Mouse (Mus musculus): ENCODE measurements around the gene Rpl36a-ps1. TPM values are rescaled to one million over a fixed set of nuclear protein-coding genes. Genes with fewer than 3 reads are reported as not detected.

The Rpl36a-ps1 gene
- polyA plus RNA-seq, 1 experiment from 2014 or later = 3.6 TPM

DNA sequence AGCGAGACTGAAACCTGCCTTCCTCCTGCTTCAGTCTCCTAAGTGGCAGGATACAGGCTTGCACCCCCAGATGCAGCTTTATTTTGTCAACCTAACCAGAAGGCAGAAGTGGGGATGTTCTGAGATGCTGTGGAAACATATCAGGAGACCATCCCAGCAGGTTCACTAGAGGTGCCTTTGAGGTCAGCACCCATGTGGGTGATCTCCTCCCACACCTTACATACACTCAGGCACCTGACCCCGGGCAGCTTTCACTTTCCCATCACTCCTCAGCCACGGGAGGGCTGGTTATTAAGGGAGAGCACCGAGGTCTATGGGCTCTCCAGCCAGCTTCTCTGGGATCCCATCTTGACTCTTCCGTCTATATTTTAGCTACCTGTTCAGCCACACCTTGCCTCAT is 38.5 kb upstream of the Rpl36a-ps1 start:
- Histone ChIP-seq H3K4me3 (ENCODE audit: low read depth, low read length) (no peak overlapping the region), H3K27me3 (ENCODE audit: control insufficient read depth, insufficient read depth, low read length) (no peaks in the 10 kb centered on the region), H3K9ac (ENCODE audit: low read length) (no peak overlapping the region), H3K4me2 (replicated peaks; ENCODE audit: low read depth) (no peak overlapping the region), H3K4me1 (replicated peaks; ENCODE audit: control insufficient read depth, insufficient read depth) (no peaks in the 10 kb centered on the region), H3K36me3 (ENCODE audit: control insufficient read depth, insufficient read depth, low read length) (no peaks in the 10 kb centered on the region), H3K27ac (replicated peaks) (no peak overlapping the region), H3K9me3 (ENCODE audit: control insufficient read depth, low read length) (no peaks in the 10 kb centered on the region)
- TF ChIP-seq EP300 (optimal IDR thresholded peaks at IDR 0.05) (no peak), CTCF (IDR thresholded peaks at IDR 0.05; ENCODE audit: low read depth) (no peak)
- no peak for ATAC-seq (ENCODE audit: low FRiP score, low TSS enrichment)
- WGBS = 83% methylated on average over 5 of the region's 5 CpGs
- no peak for DNase-seq (ENCODE audit: low spot score)

DNA sequence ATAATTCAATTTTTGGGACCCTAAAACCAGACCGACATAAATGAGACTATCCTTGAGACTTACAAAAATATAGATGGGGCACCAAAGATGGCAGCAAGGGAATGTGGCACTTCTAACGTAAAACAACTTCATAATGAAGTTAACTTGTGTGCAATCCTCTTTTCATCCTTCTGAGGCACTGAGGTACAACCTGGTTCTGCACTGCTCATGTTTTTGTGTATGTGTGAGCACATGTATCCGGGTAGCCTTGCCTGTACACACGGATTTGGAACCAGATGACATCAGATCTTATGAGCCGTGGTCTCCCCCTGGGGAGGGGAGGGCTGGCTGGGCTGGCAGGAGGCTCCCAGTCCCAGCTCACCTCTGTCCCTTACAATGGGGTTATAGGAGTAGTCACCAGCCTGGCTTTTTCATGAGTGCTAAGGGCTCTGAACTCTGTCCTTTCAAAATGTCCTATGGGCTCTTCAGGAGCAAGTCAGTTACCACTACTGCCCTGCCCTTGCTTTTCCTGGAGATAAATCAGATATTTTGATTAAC is 37.3 kb upstream of the Rpl36a-ps1 start:
- no peaks in the 10 kb centered on the region for H3K36me3 ChIP-seq (ENCODE audit: control insufficient read depth, insufficient read depth, low read length)
- H3K9ac ChIP-seq (ENCODE audit: low read length) = no peak overlapping the region
- ATAC-seq (ENCODE audit: low FRiP score, low TSS enrichment) (no peak), DNase-seq (ENCODE audit: low spot score) (no peak)
- H3K27me3 ChIP-seq (ENCODE audit: control insufficient read depth, insufficient read depth, low read length) = no peaks in the 10 kb centered on the region
- H3K27ac ChIP-seq (replicated peaks) = no peak overlapping the region
- no peaks in the 10 kb centered on the region for H3K9me3 ChIP-seq (ENCODE audit: control insufficient read depth, low read length)
- H3K4me3 ChIP-seq (ENCODE audit: low read depth, low read length) = no peak overlapping the region
- TF ChIP-seq EP300 (optimal IDR thresholded peaks at IDR 0.05) (no peak), CTCF (IDR thresholded peaks at IDR 0.05; ENCODE audit: low read depth) (no peak)
- H3K4me1 ChIP-seq (replicated peaks; ENCODE audit: control insufficient read depth, insufficient read depth) = no peaks in the 10 kb centered on the region
- WGBS = 94% methylated on average over 5 of the region's 5 CpGs
- no peak overlapping the region for H3K4me2 ChIP-seq (replicated peaks; ENCODE audit: low read depth)

DNA sequence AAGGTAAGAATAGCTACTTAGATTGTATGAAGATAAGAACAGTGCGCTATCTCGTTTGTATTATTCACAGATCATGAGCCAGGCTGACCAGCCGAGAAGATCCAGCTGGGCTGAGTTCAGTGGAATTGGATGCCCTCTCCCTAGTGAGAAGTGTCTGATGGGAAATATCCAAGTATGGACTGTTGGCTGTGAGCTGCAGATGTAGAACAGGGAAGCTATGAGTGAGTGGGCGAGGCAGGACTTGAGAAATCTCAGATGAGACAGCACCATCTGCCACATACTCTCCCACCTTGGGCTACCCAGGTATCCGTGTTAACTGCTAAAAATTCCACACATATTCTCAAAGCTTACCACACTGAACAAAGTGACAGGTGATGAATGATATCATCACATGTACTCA is 35.9 kb upstream of the Rpl36a-ps1 start:
- 0 out of 2 replicates have a peak, but pooled peaks have one; percentile 38 for ATAC-seq (ENCODE audit: low FRiP score, low TSS enrichment)
- Histone ChIP-seq H3K9me3 (ENCODE audit: control insufficient read depth, low read length) (no peaks in the 10 kb centered on the region), H3K4me2 (replicated peaks; ENCODE audit: low read depth) (no peak overlapping the region), H3K9ac (ENCODE audit: low read length) (no peak overlapping the region), H3K27ac (replicated peaks) (no peak overlapping the region), H3K4me1 (replicated peaks; ENCODE audit: control insufficient read depth, insufficient read depth) (no peaks in the 10 kb centered on the region), H3K36me3 (ENCODE audit: control insufficient read depth, insufficient read depth, low read length) (no peaks in the 10 kb centered on the region), H3K4me3 (ENCODE audit: low read depth, low read length) (no peak overlapping the region), H3K27me3 (ENCODE audit: control insufficient read depth, insufficient read depth, low read length) (no peaks in the 10 kb centered on the region)
- WGBS = 49% methylated on average over 5 of the region's 5 CpGs
- no peak for DNase-seq (ENCODE audit: low spot score)
- no peak for TF ChIP-seq EP300 (optimal IDR thresholded peaks at IDR 0.05)
- TF ChIP-seq CTCF (IDR thresholded peaks at IDR 0.05; ENCODE audit: low read depth) = no peak

DNA sequence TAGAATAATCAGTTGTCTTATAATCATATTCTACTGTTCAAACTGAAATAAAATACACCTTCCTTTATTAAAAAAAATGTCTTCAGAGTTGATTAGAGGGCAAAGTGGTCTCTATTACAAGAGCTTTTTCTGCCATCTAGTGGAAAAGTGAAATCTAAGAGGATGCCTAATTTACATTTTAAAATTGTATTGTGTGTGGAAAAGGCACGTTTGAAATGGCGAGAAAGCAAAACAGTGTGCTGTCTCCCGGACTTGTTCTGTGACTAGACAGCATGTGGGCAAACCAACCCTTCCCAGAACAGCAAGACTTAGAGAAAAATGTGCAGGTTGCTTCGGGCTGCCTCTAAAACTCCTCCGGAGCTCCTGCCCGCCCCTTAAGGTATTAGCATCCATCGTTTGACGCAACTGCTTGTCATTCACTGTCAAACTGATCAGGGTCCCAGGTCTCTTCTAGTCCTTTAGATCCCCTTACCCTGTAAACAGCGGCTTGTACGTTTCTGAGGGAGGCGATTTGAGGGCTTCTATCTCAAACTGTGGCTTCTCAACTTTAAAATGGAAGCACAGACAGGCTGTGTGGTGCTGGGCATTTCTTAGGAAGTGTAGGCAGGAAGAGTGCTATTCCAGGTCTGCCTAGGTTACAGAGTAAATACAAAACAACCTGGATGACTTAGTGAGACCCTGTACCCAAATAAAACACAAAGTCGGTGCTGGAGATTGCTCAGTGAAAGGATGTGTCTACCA is 28.4 kb upstream of the Rpl36a-ps1 start:
- Histone ChIP-seq H3K27me3 (ENCODE audit: control insufficient read depth, insufficient read depth, low read length) (no peaks in the 10 kb centered on the region), H3K4me3 (ENCODE audit: low read depth, low read length) (no peak overlapping the region), H3K36me3 (ENCODE audit: control insufficient read depth, insufficient read depth, low read length) (no peaks in the 10 kb centered on the region), H3K9ac (ENCODE audit: low read length) (no peak overlapping the region), H3K4me2 (replicated peaks; ENCODE audit: low read depth) (peak overlapping the region; percentile 34; the same call in 1 of the 2 replicates), H3K9me3 (ENCODE audit: control insufficient read depth, low read length) (no peaks in the 10 kb centered on the region), H3K27ac (replicated peaks) (no peak overlapping the region), H3K4me1 (replicated peaks; ENCODE audit: control insufficient read depth, insufficient read depth) (no peaks in the 10 kb centered on the region)
- TF ChIP-seq CTCF (IDR thresholded peaks at IDR 0.05; ENCODE audit: low read depth) (peak; percentile 67), EP300 (optimal IDR thresholded peaks at IDR 0.05) (no peak)
- ATAC-seq (ENCODE audit: low FRiP score, low TSS enrichment) (no peak), DNase-seq (ENCODE audit: low spot score) (no peak)
- 41% methylated on average over 12 of the region's 12 CpGs for whole genome bisulfite sequencing

DNA sequence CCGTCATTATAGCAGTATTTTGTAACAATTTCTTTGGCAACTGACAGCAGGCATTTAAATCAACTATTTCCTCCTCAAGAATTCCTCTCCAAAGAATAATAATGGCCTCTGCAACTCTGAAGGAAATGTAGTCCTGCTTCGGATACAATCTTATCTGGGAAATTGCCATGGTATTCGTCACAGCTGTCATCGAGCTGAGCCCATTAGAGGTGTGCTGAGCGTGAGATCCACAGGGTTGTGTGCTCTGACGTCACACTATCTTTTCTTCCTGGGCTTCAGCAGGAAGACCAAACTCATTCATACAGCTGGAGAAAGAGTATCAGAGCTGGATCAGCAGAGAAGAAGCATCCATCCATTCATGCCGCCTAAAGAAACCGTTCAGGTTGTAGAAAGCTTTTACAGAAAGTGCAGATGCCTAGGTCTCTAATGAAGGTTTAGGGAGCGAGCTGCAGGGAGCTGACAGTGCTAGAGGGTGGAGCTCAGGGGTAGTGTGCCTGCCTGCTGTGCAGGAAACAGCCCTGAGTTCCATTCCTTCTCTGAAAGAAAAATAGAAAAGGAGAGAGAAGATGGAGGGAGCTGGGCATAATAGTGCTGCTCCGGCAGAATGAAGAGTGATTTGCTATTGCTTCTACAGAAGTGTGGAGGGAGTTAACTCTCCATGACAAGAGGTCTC is 25.2 kb upstream of the Rpl36a-ps1 start:
- H3K4me2 ChIP-seq (replicated peaks; ENCODE audit: low read depth) = no peak overlapping the region

DNA sequence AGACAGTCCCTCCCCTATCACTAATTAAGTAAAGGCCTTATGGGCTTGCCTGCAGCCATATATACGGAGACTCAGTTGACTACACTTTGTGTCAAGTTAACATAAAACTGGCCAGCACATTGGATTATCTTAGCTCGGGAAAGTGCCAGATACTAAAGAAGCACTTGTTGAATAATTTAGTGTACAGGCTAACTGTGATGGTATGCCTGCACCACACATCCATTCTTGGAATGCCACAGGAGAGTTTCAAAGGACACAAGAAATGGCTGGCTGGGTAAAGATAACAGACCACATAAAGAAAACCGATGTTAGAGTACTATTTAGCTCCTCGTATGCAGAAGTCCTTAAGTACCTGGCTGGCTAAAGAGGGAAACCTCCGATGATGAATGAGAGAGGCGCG is 24.6 kb upstream of the Rpl36a-ps1 start:
- no peaks in the 10 kb centered on the region for H3K27me3 ChIP-seq (ENCODE audit: control insufficient read depth, insufficient read depth, low read length)
- no peak overlapping the region for H3K4me3 ChIP-seq (ENCODE audit: low read depth, low read length)
- ATAC-seq (ENCODE audit: low FRiP score, low TSS enrichment) (no peak), DNase-seq (ENCODE audit: low spot score) (no peak)
- H3K9me3 ChIP-seq (ENCODE audit: control insufficient read depth, low read length) = no peaks in the 10 kb centered on the region
- no peak overlapping the region for H3K9ac ChIP-seq (ENCODE audit: low read length)
- TF ChIP-seq EP300 (optimal IDR thresholded peaks at IDR 0.05) (no peak), CTCF (IDR thresholded peaks at IDR 0.05; ENCODE audit: low read depth) (no peak)
- H3K4me1 ChIP-seq (replicated peaks; ENCODE audit: control insufficient read depth, insufficient read depth) = no peaks in the 10 kb centered on the region
- no peaks in the 10 kb centered on the region for H3K36me3 ChIP-seq (ENCODE audit: control insufficient read depth, insufficient read depth, low read length)
- H3K27ac ChIP-seq (replicated peaks) = no peak overlapping the region
- 64% methylated on average over 7 of the region's 7 CpGs for WGBS
- no peak overlapping the region for H3K4me2 ChIP-seq (replicated peaks; ENCODE audit: low read depth)

More for the DNA sequence above, 25.2 kb upstream of the Rpl36a-ps1 start:
- WGBS = 41% methylated on average over 10 of the region's 10 CpGs
- Histone ChIP-seq H3K4me3 (ENCODE audit: low read depth, low read length) (no peak overlapping the region), H3K36me3 (ENCODE audit: control insufficient read depth, insufficient read depth, low read length) (no peaks in the 10 kb centered on the region), H3K27ac (replicated peaks) (no peak overlapping the region), H3K9me3 (ENCODE audit: control insufficient read depth, low read length) (no peaks in the 10 kb centered on the region), H3K27me3 (ENCODE audit: control insufficient read depth, insufficient read depth, low read length) (no peaks in the 10 kb centered on the region), H3K4me1 (replicated peaks; ENCODE audit: control insufficient read depth, insufficient read depth) (no peaks in the 10 kb centered on the region), H3K9ac (ENCODE audit: low read length) (no peak overlapping the region)
- DNase-seq (ENCODE audit: low spot score) (no peak), ATAC-seq (ENCODE audit: low FRiP score, low TSS enrichment) (no peak)
- TF ChIP-seq CTCF (IDR thresholded peaks at IDR 0.05; ENCODE audit: low read depth) (no peak), EP300 (optimal IDR thresholded peaks at IDR 0.05) (no peak)
